ENCODE assay signal across 7 mouse cellular contexts in genomic region chr10:111490079-111490478, GRCm38 (mm10). TPM values are rescaled to one million over a fixed set of nuclear protein-coding genes. Genes with fewer than 3 reads are reported as not detected.
DNase-seq lines count a peak whose midpoint lies in the region; ATAC-seq and TF ChIP-seq lines count a peak whose summit lies in the region.
"Not testable (repeated sequence)": the region's sequence is repeated elsewhere in the genome, so short reads cannot be mapped to it uniquely, and the experiment has no call there.

No protein-coding gene starts in this region.

- not testable (repeated sequence) for TF ChIP-seq CTCF in MEL (IDR thresholded peaks at IDR 0.05 in 2 of 3, conservative IDR thresholded peaks at IDR 0.05 in 1 of 3; ENCODE audit: control insufficient read depth in 1 of 3, insufficient read depth in 1 of 3, low read depth in 2 of 3, low read length in 3 of 3, poor library complexity in 1 of 3, severe bottlenecking in 1 of 3); kidney, adult 2 months (conservative IDR thresholded peaks at IDR 0.05; ENCODE audit: insufficient read depth, insufficient read length, low read depth, low read length)

- H3K79me2 ChIP-seq in MEL (ENCODE audit: control insufficient read depth, insufficient read depth, low read length, poor library complexity) = peaks cover 14% of the 10 kb centered on the region

- 66% methylated on average over 4 of the region's 4 CpGs for WGBS in intestine, embryonic 16.5 days
- 42% methylated on average over 4 of the region's 4 CpGs for WGBS in kidney, adult 2 months
- WGBS in kidney, embryonic 15.5 days = 89% methylated on average over 4 of the region's 4 CpGs
- WGBS in liver, embryonic 16.5 days (ENCODE audit: insufficient replicate concordance) = 64% methylated on average over 4 of the region's 4 CpGs

- not testable (repeated sequence) for H3K9me3 ChIP-seq in MEL (replicated peaks; ENCODE audit: insufficient read depth, low read length); intestine, embryonic 16.5 days (ENCODE audit: control insufficient read depth, low read length); kidney, embryonic 15.5 days (replicated peaks); liver, embryonic 16.5 days (replicated peaks; ENCODE audit: control insufficient read depth, low read length)

- H3K9ac ChIP-seq in MEL (ENCODE audit: control insufficient read depth, low read depth, low read length, poor library complexity, severe bottlenecking); intestine, embryonic 16.5 days (ENCODE audit: low read depth, low read length); kidney, embryonic 15.5 days; liver, embryonic 16.5 days (ENCODE audit: low read depth, low read length): not testable (repeated sequence)

- not testable (repeated sequence) for TF ChIP-seq RAD21 in MEL (IDR thresholded peaks at IDR 0.05; ENCODE audit: low read depth, low read length)

- not testable (repeated sequence) for TF ChIP-seq EP300 in MEL (IDR thresholded peaks at IDR 0.05; ENCODE audit: low read depth in 1 of 2, low read length in 2 of 2)

- H3K4me3 ChIP-seq in MEL (ENCODE audit: control insufficient read depth in 1 of 2, insufficient read depth in 1 of 2, low read depth in 2 of 2, low read length in 2 of 2); intestine, embryonic 16.5 days (ENCODE audit: low read length); kidney, adult 2 months (ENCODE audit: insufficient read depth, low read depth, low read length); kidney, embryonic 15.5 days (replicated peaks); liver, embryonic 16.5 days (ENCODE audit: low read depth, low read length): not testable (repeated sequence)

- H3K4me2 ChIP-seq in intestine, embryonic 16.5 days (ENCODE audit: low read depth, low read length); kidney, embryonic 15.5 days; liver, embryonic 16.5 days (ENCODE audit: low read depth, low read length): not testable (repeated sequence)

- not testable (repeated sequence) for H3K4me1 ChIP-seq in MEL (ENCODE audit: control insufficient read depth in 1 of 2, insufficient read depth in 2 of 2, low read length in 2 of 2); intestine, embryonic 16.5 days (ENCODE audit: control insufficient read depth, insufficient read depth, low read length); kidney, embryonic 15.5 days; liver, embryonic 16.5 days (ENCODE audit: control insufficient read depth, low read depth, low read length)
- peaks cover 12% of the 10 kb centered on the region for H3K4me1 ChIP-seq in kidney, adult 2 months (ENCODE audit: control insufficient read depth, insufficient read depth, low read length)

- DNase-seq in MEL (ENCODE audit: low read depth, low spot score) = not testable (repeated sequence)
- DNase-seq in kidney, adult 2 months = peak; percentile 87
- peak; percentile 43 to 84 for DNase-seq in kidney, postnatal 36 days
- DNase-seq in yolk sac, embryonic 10.5 days (ENCODE audit: low spot score) = peak; percentile 54

- H3K27me3 ChIP-seq in MEL (ENCODE audit: control insufficient read depth in 1 of 2, insufficient read depth in 2 of 2, low read length in 2 of 2); intestine, embryonic 16.5 days (replicated peaks; ENCODE audit: control insufficient read depth, insufficient read depth, low read length); kidney, adult 2 months (replicated peaks; ENCODE audit: control insufficient read depth, insufficient read depth, low read length); kidney, embryonic 15.5 days; liver, embryonic 16.5 days (ENCODE audit: control insufficient read depth, insufficient read depth, low read depth, low read length): not testable (repeated sequence)

- ATAC-seq in intestine, embryonic 16.5 days = peak; percentile 94
- ATAC-seq in kidney, embryonic 15.5 days (replicated peaks; ENCODE audit: low FRiP score) = peak; percentile 70; the same call in 1 of the 2 replicates
- peak; percentile 75; the same call in 1 of the 2 replicates for ATAC-seq in liver, embryonic 16.5 days (ENCODE audit: low read depth)

- TF ChIP-seq POLR2A in MEL (IDR thresholded peaks at IDR 0.05; ENCODE audit: control insufficient read depth in 1 of 2, insufficient read depth in 1 of 2, low read depth in 1 of 2, low read length in 2 of 2, poor library complexity in 1 of 2); kidney, adult 2 months (IDR thresholded peaks at IDR 0.05; ENCODE audit: low read depth, low read length): not testable (repeated sequence)

- not testable (repeated sequence) for H3K27ac ChIP-seq in MEL (ENCODE audit: control insufficient read depth, low read depth, low read length); intestine, embryonic 16.5 days (ENCODE audit: low read length); kidney, embryonic 15.5 days; liver, embryonic 16.5 days (ENCODE audit: low read length)
- H3K27ac ChIP-seq in kidney, adult 2 months (ENCODE audit: insufficient read depth, low read depth, low read length) = peak overlapping the region; percentile 96; the same call in 1 of the 2 replicates

- peaks cover 49 to 62% of the 10 kb centered on the region in 2 experiments for H3K36me3 ChIP-seq in MEL (ENCODE audit: control insufficient read depth in 1 of 2, insufficient read depth in 2 of 2, low read length in 2 of 2)
- H3K36me3 ChIP-seq in intestine, embryonic 16.5 days (ENCODE audit: control insufficient read depth, insufficient read depth, low read length) = peaks cover 14% of the 10 kb centered on the region
- H3K36me3 ChIP-seq in kidney, adult 2 months (ENCODE audit: control insufficient read depth, insufficient read depth, low read length) = not testable (repeated sequence)
- peaks cover 83% of the 10 kb centered on the region for H3K36me3 ChIP-seq in kidney, embryonic 15.5 days
- peaks cover 38% of the 10 kb centered on the region for H3K36me3 ChIP-seq in liver, embryonic 16.5 days (ENCODE audit: control insufficient read depth, insufficient read depth)

TF ChIP-seq in MEL, 35 proteins besides CTCF, POLR2A, EP300 and RAD21:
- 0 out of 2 replicates have a peak, but pooled peaks have one; percentile 27 for TF ChIP-seq GATA1 (IDR thresholded peaks at IDR 0.05; ENCODE audit: low read depth, low read length)

RNA-seq across cellular contexts. Expression of gene Phlda1, which starts 16.0 kb away (rescaled TPM):
- total RNA-seq in MEL (2012; rRNA removed) = 0.27 and 0.39 TPM in 2 replicates
- polyA plus RNA-seq in MEL (2012; ENCODE audit: insufficient read depth in 1 of 2, insufficient read length in 2 of 2, low read depth in 1 of 2, low replicate concordance in 2 of 2, missing spikeins in 1 of 2) = 1 to 10 TPM in 1 of 2 experiments, not detected in 1; 3.4 TPM
- 31.9 and 32.2 TPM in 2 replicates for polyA plus RNA-seq in intestine, embryonic 16.5 days (2015; fragmentation: Nextera tagmentation; extraction: Ambion mirVana)
- 7.8 and 9.5 TPM in 2 replicates for polyA plus RNA-seq in kidney, adult 2 months (2012; rRNA removed)
- polyA plus RNA-seq in kidney, embryonic 15.5 days (2015; fragmentation: Nextera tagmentation; extraction: Ambion mirVana) = 38.2 and 38.6 TPM in 2 replicates
- 3.1 and 4.7 TPM in 2 replicates for polyA plus RNA-seq in liver, embryonic 16.5 days (2015; fragmentation: Nextera tagmentation; extraction: Ambion mirVana)

RNA-seq across cellular contexts. Expression of gene Nap1l1, which starts 17.1 kb away (rescaled TPM):
- 183 and 220 TPM in 2 replicates for total RNA-seq in MEL (2012; rRNA removed)
- 100 to 1,000 TPM; 296 to 591 TPM for polyA plus RNA-seq in MEL (2012; ENCODE audit: insufficient read depth in 1 of 2, insufficient read length in 2 of 2, low read depth in 1 of 2, low replicate concordance in 2 of 2, missing spikeins in 1 of 2)
- polyA plus RNA-seq in intestine, embryonic 16.5 days (2015; fragmentation: Nextera tagmentation; extraction: Ambion mirVana) = 118 and 140 TPM in 2 replicates
- 9.9 and 18.8 TPM in 2 replicates for polyA plus RNA-seq in kidney, adult 2 months (2012; rRNA removed)
- 249 and 270 TPM in 2 replicates for polyA plus RNA-seq in kidney, embryonic 15.5 days (2015; fragmentation: Nextera tagmentation; extraction: Ambion mirVana)
- 67.0 and 76.2 TPM in 2 replicates for polyA plus RNA-seq in liver, embryonic 16.5 days (2015; fragmentation: Nextera tagmentation; extraction: Ambion mirVana)
